Mouse (Mus musculus) forebrain, embryonic 14.5 days (tissue): ENCODE results near the gene Zfp276. TPM values are rescaled to one million over a fixed set of nuclear protein-coding genes. Genes with fewer than 3 reads are reported as not detected.

Experiments
- ATAC-seq: fragments of 200-750 bp; cut with Nextera tagmentation; 2 replicates; pipeline ENCODE4 v1.8.0; 2017; ENCODE audit warnings: mild to moderate bottlenecking, moderate library complexity
- DNase-seq: peaks from one replicate; pipeline ENCODE4 v3.0.0-alpha.2; 2015; ENCODE audit warnings: low spot score
- H3K27ac ChIP-seq: fragments of 300-500 bp; sonication (generic); 2 replicates; pipeline ENCODE4 v1.5.1; 2014; ENCODE audit warnings: low read depth, mild to moderate bottlenecking, control low read depth, low read length, moderate library complexity
- H3K27me3 ChIP-seq: fragments of 300-500 bp; sonication (generic); replicated peaks from 2 replicates; pipeline ENCODE4 v1.6.1; 2014; ENCODE audit warnings: low read length, control low read depth, mixed read lengths; ENCODE audit not compliant: control insufficient read depth, insufficient read depth
- H3K36me3 ChIP-seq: fragments of 300-500 bp; sonication (generic); 2 replicates; pipeline ENCODE4 v1.6.1; 2014; ENCODE audit warnings: low read length, control low read depth; ENCODE audit not compliant: control insufficient read depth, insufficient read depth
- H3K4me1 ChIP-seq: fragments of 300-500 bp; sonication (generic); 2 replicates; pipeline ENCODE4 v1.6.1; 2014; ENCODE audit warnings: antibody characterized with exemption, low read length, control low read depth; ENCODE audit not compliant: control insufficient read depth, insufficient read depth
- H3K4me2 ChIP-seq: fragments of 300-500 bp; sonication (generic); 2 replicates; pipeline ENCODE4 v1.6.1; 2014; ENCODE audit warnings: mild to moderate bottlenecking, control low read depth, low read length
- H3K4me3 ChIP-seq: fragments of 300-500 bp; sonication (generic); 2 replicates; pipeline ENCODE4 v1.5.1; 2014; ENCODE audit warnings: low read depth, low read length, control low read depth
- H3K9ac ChIP-seq: fragments of 300-500 bp; sonication (generic); 2 replicates; pipeline ENCODE4 v1.6.1; 2014; ENCODE audit warnings: mild to moderate bottlenecking, low read length, control low read depth, moderate library complexity
- H3K9me3 ChIP-seq: fragments of 300-500 bp; sonication (generic); replicated peaks from 2 replicates; pipeline ENCODE4 v1.6.1; 2016; ENCODE audit warnings: low read length, control low read depth, mixed read lengths; ENCODE audit not compliant: control insufficient read depth
- whole genome bisulfite sequencing: fragments of 180-500 bp; shearing (Covaris S2); extraction: QIAGEN DNeasy Blood & Tissue Kit; methylation state at CpG from one replicate; pipeline ENCODE4 v1.1.7; 2014; 5-methylcytosine and 5-hydroxymethylcytosine counted together
- polyA plus RNA-seq: library from polyadenylated mRNA; unstranded; fragments of >200 nt; fragmentation: Nextera tagmentation; extraction: Ambion mirVana; gene quantifications from 2 replicates; pipeline ENCODE4 v1.2.1, GENCODE M21; 2014

Zfp276 gene
- polyA plus RNA-seq, 1 experiment from 2014 or later: 14.7 TPM

- H3K4me2 ChIP-seq: no peak overlapping the region
- peaks cover 7% of the 10 kb centered on the region for H3K4me1 ChIP-seq
- no peak overlapping the region for H3K27ac ChIP-seq
- H3K9ac ChIP-seq: no peak overlapping the region
- no peak for ATAC-seq
- DNase-seq: no peak
- H3K36me3 ChIP-seq: peaks cover 28% of the 10 kb centered on the region
- 88% methylated on average over 10 of the region's 10 CpGs for WGBS
- H3K27me3 ChIP-seq: peaks cover 19% of the 10 kb centered on the region
- no peaks in the 10 kb centered on the region for H3K9me3 ChIP-seq
- no peak overlapping the region for H3K4me3 ChIP-seq
Measured at GRCm38 (mm10) chr8:123239398-123239797, 14.6 kb upstream of the Zfp276 start.

GRCm38 (mm10) chr8:123242107-123242923 lies 11.7 kb upstream of the Zfp276 start:
- H3K9ac ChIP-seq: no peak overlapping the region
- no peaks in the 10 kb centered on the region for H3K27me3 ChIP-seq
- H3K9me3 ChIP-seq: no peaks in the 10 kb centered on the region
- 91% methylated on average over 7 of the region's 7 CpGs for WGBS
- DNase-seq: no peak
- no peak overlapping the region for H3K27ac ChIP-seq
- no peaks in the 10 kb centered on the region for H3K4me1 ChIP-seq
- peaks cover 57% of the 10 kb centered on the region for H3K36me3 ChIP-seq
- H3K4me2 ChIP-seq: no peak overlapping the region
- ATAC-seq: no peak
- H3K4me3 ChIP-seq: no peak overlapping the region

GRCm38 (mm10) chr8:123243053-123243452 lies 10.9 kb upstream of the Zfp276 start:
- DNase-seq (no peak), ATAC-seq (no peak)
- H3K27ac ChIP-seq: no peak overlapping the region

GRCm38 (mm10) chr8:123244382-123244781 lies 9.6 kb upstream of the Zfp276 start:
- DNase-seq: no peak
- Histone ChIP-seq H3K27ac (no peak overlapping the region), H3K9me3 (no peaks in the 10 kb centered on the region), H3K36me3 (peaks cover 78% of the 10 kb centered on the region), H3K27me3 (no peaks in the 10 kb centered on the region), H3K9ac (no peak overlapping the region), H3K4me1 (no peaks in the 10 kb centered on the region), H3K4me3 (no peak overlapping the region), H3K4me2 (no peak overlapping the region)
- no peak for ATAC-seq
- WGBS: 94% methylated on average over 4 of the region's 4 CpGs

More at GRCm38 (mm10) chr8:123243053-123243452, 10.9 kb upstream of the Zfp276 start:
- WGBS: 69% methylated on average over 11 of the region's 11 CpGs
- no peak overlapping the region for H3K9ac ChIP-seq
- no peak overlapping the region for H3K4me2 ChIP-seq
- H3K27me3 ChIP-seq: no peaks in the 10 kb centered on the region
- H3K4me1 ChIP-seq: no peaks in the 10 kb centered on the region
- peaks cover 64% of the 10 kb centered on the region for H3K36me3 ChIP-seq
- H3K9me3 ChIP-seq: no peaks in the 10 kb centered on the region
- no peak overlapping the region for H3K4me3 ChIP-seq

DNA sequence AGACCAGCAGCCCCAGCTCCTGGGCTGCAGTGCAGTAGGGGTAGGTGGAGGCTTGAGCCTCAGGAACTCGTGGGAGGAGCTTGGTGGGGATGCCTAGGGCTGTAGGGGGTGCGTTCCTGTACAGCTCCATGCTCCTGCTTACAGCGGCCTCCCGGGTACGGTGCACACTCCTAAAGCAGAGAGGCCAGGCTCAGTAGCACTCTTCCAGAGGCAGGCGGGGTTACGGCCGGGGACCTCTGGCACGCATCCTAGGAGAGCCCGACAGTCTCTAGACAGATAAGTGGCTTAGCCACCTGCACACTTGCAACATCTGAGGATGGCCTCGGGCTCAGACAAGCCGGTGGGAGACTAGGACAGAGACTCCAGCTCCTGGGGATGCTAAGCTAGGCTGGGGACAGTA lies 8.5 kb upstream of the Zfp276 start:
- Histone ChIP-seq H3K27ac (no peak overlapping the region), H3K4me3 (no peak overlapping the region), H3K4me1 (no peaks in the 10 kb centered on the region), H3K9ac (no peak overlapping the region), H3K27me3 (no peaks in the 10 kb centered on the region), H3K9me3 (no peaks in the 10 kb centered on the region), H3K36me3 (peaks cover 89% of the 10 kb centered on the region), H3K4me2 (no peak overlapping the region)
- no peak for DNase-seq
- 88% methylated on average over 12 of the region's 12 CpGs for WGBS
- no peak for ATAC-seq

DNA sequence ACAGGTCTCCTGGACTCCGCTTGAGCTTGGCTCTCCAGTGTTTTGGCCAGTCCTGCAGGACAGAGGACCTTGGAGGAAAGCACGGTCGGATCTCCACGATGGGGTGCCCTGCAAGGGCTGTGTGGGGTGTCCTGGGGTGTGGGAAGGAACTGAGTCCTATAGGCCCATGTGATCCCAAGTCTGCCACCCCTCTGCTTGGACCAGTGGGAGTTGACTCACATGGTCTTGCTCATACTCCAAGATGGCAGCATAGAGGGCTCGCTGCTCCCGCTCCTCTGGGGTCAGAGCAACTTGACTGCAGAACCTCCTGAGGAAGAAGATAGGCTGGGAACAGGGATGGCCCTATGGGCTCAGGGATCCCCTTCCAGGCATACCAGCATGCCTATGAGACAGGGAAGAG lies 6.2 kb upstream of the Zfp276 start:
- 96% methylated on average over 6 of the region's 6 CpGs for WGBS
- Histone ChIP-seq H3K4me3 (no peak overlapping the region), H3K27me3 (no peaks in the 10 kb centered on the region), H3K9me3 (no peaks in the 10 kb centered on the region), H3K9ac (no peak overlapping the region), H3K4me2 (no peak overlapping the region), H3K4me1 (peaks cover under 1% of the 10 kb centered on the region), H3K27ac (no peak overlapping the region), H3K36me3 (peaks cover 91% of the 10 kb centered on the region)
- ATAC-seq (no peak), DNase-seq (no peak)

DNA sequence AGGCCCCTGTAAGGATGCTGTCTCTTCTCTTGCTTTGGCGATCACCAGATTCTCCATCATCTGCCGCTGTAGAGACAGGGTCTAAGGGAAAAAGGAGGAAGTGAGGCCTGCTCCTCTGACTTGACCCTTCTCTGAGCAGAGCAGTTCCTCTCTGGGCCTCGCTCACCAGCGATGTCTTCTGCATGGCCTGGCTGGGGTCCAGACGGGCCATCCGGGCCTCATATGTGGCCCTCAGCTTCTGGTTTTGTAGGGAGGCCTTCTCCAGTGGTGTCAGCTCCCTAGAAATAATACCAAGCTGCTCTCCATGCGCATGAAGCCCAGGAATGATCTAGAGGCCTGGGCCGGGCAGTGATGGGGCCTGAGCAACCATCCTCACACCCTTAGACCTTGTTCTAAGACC lies 5.4 kb upstream of the Zfp276 start:
- no peak for ATAC-seq
- no peaks in the 10 kb centered on the region for H3K27me3 ChIP-seq
- no peak for DNase-seq
- no peak overlapping the region for H3K4me2 ChIP-seq
- no peak overlapping the region for H3K27ac ChIP-seq
- peaks cover 83% of the 10 kb centered on the region for H3K36me3 ChIP-seq
- peaks cover 7% of the 10 kb centered on the region for H3K4me1 ChIP-seq
- no peak overlapping the region for H3K9ac ChIP-seq
- no peak overlapping the region for H3K4me3 ChIP-seq
- no peaks in the 10 kb centered on the region for H3K9me3 ChIP-seq
- 90% methylated on average over 8 of the region's 8 CpGs for WGBS

DNA sequence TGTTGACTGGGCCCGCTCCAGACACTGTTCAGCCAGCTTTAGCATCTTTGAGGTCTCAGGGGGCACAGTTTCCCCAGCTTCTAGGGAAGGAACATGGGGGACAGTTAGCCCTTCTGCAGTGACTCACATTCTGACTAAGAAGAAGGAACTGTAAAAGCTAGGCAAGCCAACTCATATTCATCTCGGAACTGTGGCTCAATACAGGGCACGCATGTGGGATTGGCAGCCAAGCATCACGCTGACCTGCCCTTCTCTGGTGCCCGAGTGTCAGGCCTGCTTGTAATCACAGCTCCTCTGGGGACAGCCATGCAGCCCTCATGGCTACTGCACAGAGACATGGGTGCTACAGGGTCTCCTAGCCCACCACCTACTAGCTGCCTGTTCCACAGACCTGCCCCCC lies 3.1 kb upstream of the Zfp276 start:
- Histone ChIP-seq H3K9ac (no peak overlapping the region; the same call in 1 of the 2 replicates), H3K27me3 (no peaks in the 10 kb centered on the region), H3K9me3 (no peaks in the 10 kb centered on the region), H3K36me3 (peaks cover 63% of the 10 kb centered on the region), H3K27ac (no peak overlapping the region), H3K4me1 (peaks cover 14% of the 10 kb centered on the region), H3K4me3 (no peak overlapping the region), H3K4me2 (no peak overlapping the region)
- no peak for ATAC-seq
- WGBS: 95% methylated on average over 5 of the region's 5 CpGs
- no peak for DNase-seq

DNA sequence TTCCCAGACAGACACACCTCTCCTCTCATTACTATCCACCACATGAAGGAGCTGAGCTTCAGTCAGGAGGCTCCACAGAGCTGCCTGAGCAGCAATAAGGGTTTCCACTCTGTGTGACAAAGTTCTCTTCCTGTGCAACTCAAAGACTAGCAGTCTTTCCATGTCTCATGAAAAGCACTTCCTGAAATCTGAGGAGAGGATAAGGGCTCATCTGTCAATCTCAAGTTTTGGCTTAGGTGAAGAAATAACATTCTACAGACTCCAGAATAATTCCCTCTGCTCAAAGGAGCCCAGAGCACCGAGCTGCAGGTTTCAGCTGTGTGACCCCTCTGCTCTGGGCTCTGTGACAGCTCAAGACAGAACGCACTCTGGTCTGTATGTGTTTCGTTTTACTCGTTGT lies 1.1 kb upstream of the Zfp276 start:
- Histone ChIP-seq H3K9ac (peak overlapping the region; percentile 97), H3K36me3 (peaks cover 60% of the 10 kb centered on the region), H3K27me3 (no peaks in the 10 kb centered on the region), H3K4me1 (peaks cover 14% of the 10 kb centered on the region), H3K4me2 (peak overlapping the region; percentile 97), H3K27ac (no peak overlapping the region), H3K9me3 (no peaks in the 10 kb centered on the region), H3K4me3 (peak overlapping the region; percentile 98)
- WGBS: 63% methylated on average over 4 of the region's 4 CpGs
- ATAC-seq: no peak
- no peak for DNase-seq
